Mouse (Mus musculus) cerebellum, adult 11-12 months (tissue): ENCODE results near the gene Ydjc.
"Not testable (repeated sequence)": the region's sequence is repeated elsewhere in the genome, so short reads cannot be mapped to it uniquely, and the experiment has no call there.

Experiments used
- DNase-seq: peaks from one replicate; pipeline ENCODE4 v3.0.0; 2022

Gene Ydjc

GRCm38 (mm10) chr16:17154346-17154745, 9.9 kb downstream of the Ydjc start:
- DNase-seq, result no peak

GRCm38 (mm10) chr16:17165478-17165877, 21.1 kb downstream of the Ydjc start:
- DNase-seq, result not testable (repeated sequence)

- DNase-seq, result no peak
These were observed 22.8 kb downstream of the Ydjc start for GRCm38 (mm10) chr16:17167179-17167578.

GRCm38 (mm10) chr16:17168049-17168448, 23.6 kb downstream of the Ydjc start:
- no peak for DNase-seq

GRCm38 (mm10) chr16:17175765-17176164, 31.3 kb downstream of the Ydjc start:
- no peak for DNase-seq

- no peak for DNase-seq
These were observed 33.3 kb downstream of the Ydjc start for GRCm38 (mm10) chr16:17177623-17178170.

GRCm38 (mm10) chr16:17179706-17180105, 35.3 kb downstream of the Ydjc start:
- DNase-seq, result no peak

GRCm38 (mm10) chr16:17181382-17181781, 37.0 kb downstream of the Ydjc start:
- no peak for DNase-seq

GRCm38 (mm10) chr16:17182136-17182535, 37.7 kb downstream of the Ydjc start:
- no peak for DNase-seq

- DNase-seq, result no peak
These were observed 38.6 kb downstream of the Ydjc start for GRCm38 (mm10) chr16:17183003-17183402.

- no peak for DNase-seq
These were observed 41.1 kb downstream of the Ydjc start for GRCm38 (mm10) chr16:17185475-17185874.

- no peak for DNase-seq
These were observed 49.4 kb downstream of the Ydjc start for GRCm38 (mm10) chr16:17193823-17194222.

GRCm38 (mm10) chr16:17200121-17200952, 55.9 kb downstream of the Ydjc start:
- peak; percentile 38 for DNase-seq

- DNase-seq, result peak; percentile 82
These were observed 56.7 kb downstream of the Ydjc start for GRCm38 (mm10) chr16:17200953-17201707.

GRCm38 (mm10) chr16:17201977-17202376, 57.6 kb downstream of the Ydjc start:
- no peak for DNase-seq

GRCm38 (mm10) chr16:17202549-17202948, 58.1 kb downstream of the Ydjc start, which contains the start of gene Ube2l3:
Ube2l3 (minus strand) TSS chr16:17202649.
- DNase-seq, result no peak

GRCm38 (mm10) chr16:17204990-17205389, 60.6 kb downstream of the Ydjc start:
- DNase-seq, result no peak

- peak; percentile 74 for DNase-seq
These were observed 64.3 kb downstream of the Ydjc start, which contains the start of gene Rimbp3 for GRCm38 (mm10) chr16:17208389-17209361. Rimbp3 (plus strand) TSS chr16:17208603.

- no peak for DNase-seq
These were observed 65.1 kb downstream of the Ydjc start for GRCm38 (mm10) chr16:17209404-17209960.
